Mouse (Mus musculus): ENCODE measurements around the gene Zfp426. TPM values are rescaled to one million over a fixed set of nuclear protein-coding genes. Genes with fewer than 3 reads are reported as not detected.

Gene Zfp426
- polyA plus RNA-seq (2014; fragmentation: Nextera tagmentation; extraction: Ambion mirVana): 40.5 and 41.6 TPM in 2 replicates

DNA sequence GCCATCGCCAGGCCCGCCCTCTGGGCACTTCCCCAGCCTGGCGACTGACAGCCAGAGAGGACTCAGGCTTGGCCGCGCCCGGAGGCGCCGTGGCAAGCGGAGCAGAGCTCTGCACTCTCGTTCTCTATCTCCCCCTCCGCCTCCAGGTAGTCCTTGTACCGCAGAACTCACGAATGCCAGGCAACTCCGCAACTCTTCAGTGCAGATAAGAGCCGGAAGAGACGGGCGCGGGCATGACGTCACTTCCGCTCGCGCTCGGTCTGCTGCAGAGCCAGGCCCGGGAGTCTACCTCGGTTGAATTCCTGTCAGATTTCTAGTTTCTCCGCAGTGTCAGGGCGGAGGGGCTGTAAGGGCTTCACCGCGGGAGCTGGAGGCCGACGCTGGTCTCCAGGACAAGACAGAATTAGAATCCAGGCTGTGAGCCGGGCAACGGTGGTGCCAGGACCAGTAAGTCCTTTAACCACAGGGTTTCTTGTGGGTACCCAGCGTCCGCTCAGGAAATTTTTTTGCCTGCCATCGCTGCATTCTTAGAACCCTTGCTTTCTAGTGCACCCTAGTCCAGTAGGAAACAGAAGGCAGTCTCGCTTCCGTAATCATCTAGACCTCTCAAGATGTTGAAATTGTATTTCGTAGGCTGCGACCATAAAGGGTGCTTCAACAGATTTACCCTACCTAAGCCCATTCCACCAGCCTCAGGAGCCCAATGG, at the start of gene Zfp426:
Gene Zfp426, minus strand, starts transcription at position 220 of the 707 bp plus-strand sequence.
- Histone ChIP-seq H3K27me3 (replicated peaks; ENCODE audit: control insufficient read depth, insufficient read depth, low read length) (no peaks in the 10 kb centered on the region), H3K4me1 (ENCODE audit: control insufficient read depth, insufficient read depth, low read length) (peaks cover 8% of the 10 kb centered on the region), H3K4me3 (ENCODE audit: low read depth, low read length) (peak within 1 kb of the TSS; percentile 53), H3K27ac (ENCODE audit: low read depth, low read length) (peak within 1 kb of the TSS; percentile 84), H3K4me2 (ENCODE audit: low read length) (peak within 1 kb of the TSS; percentile 82), H3K36me3 (ENCODE audit: control insufficient read depth, insufficient read depth, low read length) (peaks cover 23% of the 10 kb centered on the region), H3K9me3 (replicated peaks; ENCODE audit: control insufficient read depth, low read length) (no peaks in the 10 kb centered on the region), H3K9ac (ENCODE audit: low read length) (peak within 1 kb of the TSS; percentile 73)
- peak; percentile 97 for ATAC-seq
- peak; percentile 96 for DNase-seq (ENCODE audit: low spot score)
- under 1% methylated on average over 40 of the region's 40 CpGs for WGBS

DNA sequence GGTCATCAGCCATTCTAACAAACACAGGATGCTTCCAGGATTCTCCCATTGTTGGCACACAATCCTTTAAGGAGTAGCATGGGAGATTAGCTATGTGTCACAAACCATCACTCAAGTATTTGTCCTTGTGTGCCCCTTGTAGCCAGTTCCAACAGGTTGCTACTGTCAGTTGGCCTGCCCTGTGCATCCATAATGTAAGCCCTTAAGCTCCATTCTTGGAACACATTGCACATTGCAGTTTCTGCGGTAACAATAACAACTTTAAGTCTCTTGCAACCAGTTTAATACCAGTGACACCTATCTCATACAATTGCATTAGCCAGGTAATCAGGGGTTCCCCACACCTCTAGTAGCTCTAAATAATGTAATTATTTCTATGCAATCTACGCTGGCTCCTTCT, 44.1 kb upstream of the Zfp426 start:
- no peaks in the 10 kb centered on the region for H3K36me3 ChIP-seq (ENCODE audit: control insufficient read depth, insufficient read depth, low read length)
- H3K27me3 ChIP-seq (replicated peaks; ENCODE audit: control insufficient read depth, insufficient read depth, low read length): no peaks in the 10 kb centered on the region
- H3K4me3 ChIP-seq (ENCODE audit: low read depth, low read length): no peak overlapping the region
- H3K4me2 ChIP-seq (ENCODE audit: low read length): no peak overlapping the region
- 82% methylated on average over 2 of the region's 2 CpGs for WGBS
- ATAC-seq (no peak), DNase-seq (ENCODE audit: low spot score) (no peak)
- H3K4me1 ChIP-seq (ENCODE audit: control insufficient read depth, insufficient read depth, low read length): no peaks in the 10 kb centered on the region
- no peaks in the 10 kb centered on the region for H3K9me3 ChIP-seq (replicated peaks; ENCODE audit: control insufficient read depth, low read length)
- H3K27ac ChIP-seq (ENCODE audit: low read depth, low read length): no peak overlapping the region
- no peak overlapping the region for H3K9ac ChIP-seq (ENCODE audit: low read length)

DNA sequence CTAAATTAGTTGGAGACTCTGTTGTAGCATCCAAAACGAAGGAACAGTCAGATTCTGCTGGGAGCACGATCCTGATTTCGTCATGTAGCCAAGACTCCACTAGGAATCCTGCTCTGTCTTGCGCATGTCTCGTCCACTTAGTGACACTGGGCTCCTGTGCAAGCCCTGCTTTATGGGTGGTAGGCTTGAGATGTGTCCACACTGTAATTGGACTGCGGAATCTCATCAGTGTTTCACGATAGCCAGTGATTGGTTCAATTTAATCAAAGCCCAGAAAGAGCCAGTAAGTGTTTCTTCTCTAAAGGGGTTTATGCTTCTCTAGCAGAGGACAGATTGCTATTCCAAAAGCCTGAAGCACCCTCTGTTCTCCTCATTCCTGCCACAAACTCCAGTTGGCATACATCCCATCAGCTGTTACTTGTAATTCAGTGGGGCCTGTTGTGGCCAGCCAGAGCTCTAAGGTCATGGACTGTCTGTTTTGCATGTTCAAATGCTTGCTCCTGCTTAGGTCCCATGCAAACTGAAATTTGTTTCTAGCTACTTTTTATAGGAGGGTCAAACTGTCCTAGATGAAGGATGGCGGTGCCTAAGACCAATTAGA, 41.9 kb upstream of the Zfp426 start:
- 79% methylated on average over 8 of the region's 8 CpGs for WGBS
- no peak overlapping the region for H3K4me2 ChIP-seq (ENCODE audit: low read length)
- no peaks in the 10 kb centered on the region for H3K4me1 ChIP-seq (ENCODE audit: control insufficient read depth, insufficient read depth, low read length)
- no peak overlapping the region for H3K27ac ChIP-seq (ENCODE audit: low read depth, low read length)
- no peak overlapping the region for H3K4me3 ChIP-seq (ENCODE audit: low read depth, low read length)
- no peaks in the 10 kb centered on the region for H3K27me3 ChIP-seq (replicated peaks; ENCODE audit: control insufficient read depth, insufficient read depth, low read length)
- ATAC-seq (no peak), DNase-seq (ENCODE audit: low spot score) (no peak)
- H3K36me3 ChIP-seq (ENCODE audit: control insufficient read depth, insufficient read depth, low read length): no peaks in the 10 kb centered on the region
- no peaks in the 10 kb centered on the region for H3K9me3 ChIP-seq (replicated peaks; ENCODE audit: control insufficient read depth, low read length)
- no peak overlapping the region for H3K9ac ChIP-seq (ENCODE audit: low read length)

DNA sequence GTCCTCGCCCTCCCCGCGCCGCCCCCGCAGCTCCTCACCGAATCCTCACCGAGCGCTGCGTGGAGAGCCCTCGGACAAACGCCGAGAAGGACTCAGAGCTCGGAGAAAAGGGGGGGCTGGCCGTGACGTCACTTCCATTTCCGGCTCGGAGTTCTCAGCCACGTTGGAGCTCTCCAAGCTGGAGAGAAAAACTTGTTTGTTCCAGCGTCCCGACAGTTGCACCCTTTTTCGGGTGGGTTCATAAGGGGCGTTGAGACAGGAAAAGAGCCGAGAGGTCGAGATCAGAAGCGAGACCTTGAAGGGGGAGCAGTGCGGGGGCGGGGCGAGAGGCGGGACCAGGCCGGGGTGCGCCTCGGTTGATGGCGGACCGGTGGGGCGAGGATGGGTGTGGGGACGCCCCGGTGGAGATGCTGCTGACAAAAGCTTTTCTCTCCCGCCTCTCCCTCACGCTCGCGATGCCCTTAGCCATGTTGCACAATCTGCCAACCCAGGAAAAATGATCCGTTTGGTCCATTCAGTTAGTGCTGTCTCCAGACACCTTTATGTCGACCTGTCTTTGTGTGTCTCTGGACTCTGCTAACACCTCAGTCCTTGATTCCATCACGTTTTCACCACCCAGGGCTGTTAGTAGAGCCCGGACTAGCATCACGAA, 28.9 kb upstream of the Zfp426 start, which contains the start of gene Zfp266:
Gene Zfp266, minus strand, starts transcription at position 112 of the 652 bp plus-strand sequence.
- peaks cover 7% of the 10 kb centered on the region; the same call in 1 of the 2 replicates for H3K36me3 ChIP-seq (ENCODE audit: control insufficient read depth, insufficient read depth, low read length)
- under 1% methylated on average over 46 of the region's 46 CpGs for WGBS
- peak within 1 kb of the TSS; percentile 93 for H3K27ac ChIP-seq (ENCODE audit: low read depth, low read length)
- peaks cover 21% of the 10 kb centered on the region for H3K4me1 ChIP-seq (ENCODE audit: control insufficient read depth, insufficient read depth, low read length)
- peak within 1 kb of the TSS; percentile 84 for H3K4me2 ChIP-seq (ENCODE audit: low read length)
- no peaks in the 10 kb centered on the region for H3K9me3 ChIP-seq (replicated peaks; ENCODE audit: control insufficient read depth, low read length)
- ATAC-seq (peak; percentile 94), DNase-seq (ENCODE audit: low spot score) (peak; percentile 95)
- no peaks in the 10 kb centered on the region for H3K27me3 ChIP-seq (replicated peaks; ENCODE audit: control insufficient read depth, insufficient read depth, low read length)
- peak within 1 kb of the TSS; percentile 89 for H3K4me3 ChIP-seq (ENCODE audit: low read depth, low read length)
- peak within 1 kb of the TSS; percentile 95 for H3K9ac ChIP-seq (ENCODE audit: low read length)

DNA sequence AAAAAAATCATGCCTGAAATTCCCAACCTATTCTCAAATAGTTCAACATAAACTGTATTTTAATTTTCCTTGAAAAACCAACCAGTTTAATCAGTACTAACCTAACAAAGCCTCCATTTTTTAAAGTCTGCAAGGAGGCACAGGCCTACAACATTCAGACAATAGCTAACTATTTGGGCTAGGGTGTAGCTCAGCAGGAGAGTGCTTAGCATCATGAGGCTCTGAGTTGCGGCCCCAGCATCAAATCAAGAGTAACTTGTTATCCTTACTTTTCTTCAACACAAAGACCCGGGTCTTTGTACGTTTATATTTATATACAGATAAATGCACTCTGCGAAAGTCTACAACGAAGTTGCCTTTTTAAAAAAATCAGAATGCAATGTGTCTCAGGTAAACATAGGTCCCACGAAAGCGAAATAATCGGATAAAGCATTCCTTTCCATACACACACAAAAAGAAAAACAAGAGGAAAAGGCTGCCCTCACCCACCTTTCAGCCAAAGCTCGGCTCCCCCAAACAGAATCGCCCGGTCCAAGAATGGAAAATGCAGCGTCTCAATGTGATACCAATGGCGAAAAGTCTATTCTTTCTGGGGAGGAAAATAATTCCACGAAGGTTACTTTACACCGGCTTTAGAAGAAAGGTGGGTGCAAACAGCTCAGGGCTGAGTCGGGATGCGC, 28.1 kb upstream of the Zfp426 start:
- DNase-seq (ENCODE audit: low spot score): peak; percentile 47
- Histone ChIP-seq H3K36me3 (ENCODE audit: control insufficient read depth, insufficient read depth, low read length) (peaks cover 11% of the 10 kb centered on the region), H3K9me3 (replicated peaks; ENCODE audit: control insufficient read depth, low read length) (no peaks in the 10 kb centered on the region), H3K4me3 (ENCODE audit: low read depth, low read length) (peak overlapping the region; percentile 89), H3K4me2 (ENCODE audit: low read length) (peak overlapping the region; percentile 84), H3K27ac (ENCODE audit: low read depth, low read length) (peak overlapping the region; percentile 93), H3K9ac (ENCODE audit: low read length) (peak overlapping the region; percentile 95), H3K4me1 (ENCODE audit: control insufficient read depth, insufficient read depth, low read length) (peaks cover 21% of the 10 kb centered on the region), H3K27me3 (replicated peaks; ENCODE audit: control insufficient read depth, insufficient read depth, low read length) (no peaks in the 10 kb centered on the region)
- under 1% methylated on average over 17 of the region's 17 CpGs for WGBS
- ATAC-seq: peak; percentile 19

DNA sequence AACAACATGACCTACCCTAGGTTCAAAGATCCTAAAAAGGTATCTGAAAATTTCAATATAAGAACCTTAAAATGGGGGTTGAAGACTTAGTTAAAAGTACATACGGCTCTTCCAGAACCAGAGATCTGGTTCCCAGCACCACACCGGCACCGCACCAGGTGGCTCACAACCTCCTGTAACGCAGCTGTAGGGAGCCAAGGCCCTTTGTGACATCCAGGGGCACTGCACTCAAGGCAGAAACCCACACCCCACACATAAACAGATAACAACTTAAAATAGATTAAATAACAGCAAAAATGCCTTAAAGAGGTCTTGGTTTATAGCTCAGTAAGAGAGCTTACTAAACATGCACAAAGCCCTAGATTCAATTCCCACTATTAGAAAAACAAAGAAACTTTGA, 27.4 kb upstream of the Zfp426 start:
- Histone ChIP-seq H3K4me2 (ENCODE audit: low read length) (peak overlapping the region; percentile 90), H3K36me3 (ENCODE audit: control insufficient read depth, insufficient read depth, low read length) (peaks cover 18% of the 10 kb centered on the region), H3K9me3 (replicated peaks; ENCODE audit: control insufficient read depth, low read length) (no peaks in the 10 kb centered on the region), H3K4me1 (ENCODE audit: control insufficient read depth, insufficient read depth, low read length) (peaks cover 22% of the 10 kb centered on the region), H3K4me3 (ENCODE audit: low read depth, low read length) (peak overlapping the region; percentile 89), H3K27me3 (replicated peaks; ENCODE audit: control insufficient read depth, insufficient read depth, low read length) (no peaks in the 10 kb centered on the region), H3K27ac (ENCODE audit: low read depth, low read length) (no peak overlapping the region), H3K9ac (ENCODE audit: low read length) (peak overlapping the region; percentile 59)
- WGBS: 10% methylated on average over 4 of the region's 4 CpGs
- ATAC-seq: no peak
- DNase-seq (ENCODE audit: low spot score): peak; percentile 14

DNA sequence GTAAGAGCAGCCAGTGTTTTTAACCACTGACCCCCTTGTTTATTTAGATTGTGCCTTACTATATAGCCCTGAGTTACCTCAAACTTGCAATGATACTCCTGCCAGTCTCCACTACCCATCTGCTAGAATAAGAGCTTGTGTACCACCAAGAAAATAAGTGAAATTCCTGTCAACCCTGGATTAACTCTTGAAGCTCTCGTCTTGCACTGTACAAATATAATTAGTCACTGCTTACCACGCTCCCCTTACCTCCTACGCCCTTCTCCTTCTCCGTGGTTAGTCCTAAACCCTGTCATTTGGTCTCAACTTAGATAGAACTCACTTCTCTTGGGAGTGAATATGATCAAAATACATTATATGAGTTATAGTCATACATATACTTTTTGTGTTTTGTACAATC, 26.2 kb upstream of the Zfp426 start:
- WGBS: 93% methylated on average over 4 of the region's 4 CpGs
- Histone ChIP-seq H3K4me2 (ENCODE audit: low read length) (peak overlapping the region; percentile 90), H3K36me3 (ENCODE audit: control insufficient read depth, insufficient read depth, low read length) (peaks cover 30% of the 10 kb centered on the region), H3K9ac (ENCODE audit: low read length) (no peak overlapping the region), H3K4me1 (ENCODE audit: control insufficient read depth, insufficient read depth, low read length) (peaks cover 23% of the 10 kb centered on the region), H3K4me3 (ENCODE audit: low read depth, low read length) (peak overlapping the region; percentile 89; the same call in 1 of the 2 replicates), H3K27me3 (replicated peaks; ENCODE audit: control insufficient read depth, insufficient read depth, low read length) (no peaks in the 10 kb centered on the region), H3K27ac (ENCODE audit: low read depth, low read length) (no peak overlapping the region), H3K9me3 (replicated peaks; ENCODE audit: control insufficient read depth, low read length) (no peaks in the 10 kb centered on the region)
- ATAC-seq: no peak
- no peak for DNase-seq (ENCODE audit: low spot score)

DNA sequence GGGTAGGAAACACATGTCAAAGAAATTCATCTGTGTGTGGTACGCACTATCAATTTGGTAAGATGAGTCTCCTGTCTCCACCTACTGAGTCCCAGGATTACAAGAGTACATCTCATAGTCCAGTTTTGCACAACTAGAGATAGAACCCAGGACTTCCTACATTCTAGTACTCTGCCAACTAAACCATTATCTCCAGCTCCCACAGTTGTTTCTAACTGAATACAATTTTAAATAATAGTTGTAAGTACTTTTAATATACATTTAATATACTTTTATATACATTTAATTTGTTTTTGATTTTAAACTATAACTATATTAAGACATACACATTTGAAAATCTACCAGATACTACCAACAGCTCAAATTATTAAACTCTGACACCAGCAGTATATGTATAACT, 25.2 kb upstream of the Zfp426 start:
- 100% methylated on average over 1 of the region's 1 CpGs for WGBS
- peaks cover 23% of the 10 kb centered on the region for H3K4me1 ChIP-seq (ENCODE audit: control insufficient read depth, insufficient read depth, low read length)
- H3K27me3 ChIP-seq (replicated peaks; ENCODE audit: control insufficient read depth, insufficient read depth, low read length): no peaks in the 10 kb centered on the region
- H3K4me3 ChIP-seq (ENCODE audit: low read depth, low read length): no peak overlapping the region
- no peak overlapping the region for H3K9ac ChIP-seq (ENCODE audit: low read length)
- DNase-seq (ENCODE audit: low spot score): no peak
- no peak overlapping the region for H3K4me2 ChIP-seq (ENCODE audit: low read length)
- H3K9me3 ChIP-seq (replicated peaks; ENCODE audit: control insufficient read depth, low read length): no peaks in the 10 kb centered on the region
- ATAC-seq: no peak
- H3K36me3 ChIP-seq (ENCODE audit: control insufficient read depth, insufficient read depth, low read length): peaks cover 37% of the 10 kb centered on the region
- no peak overlapping the region for H3K27ac ChIP-seq (ENCODE audit: low read depth, low read length)
